Mouse (Mus musculus): ENCODE results near the gene Gtf3a. TPM values are rescaled to one million over a fixed set of nuclear protein-coding genes. Genes with fewer than 3 reads are reported as not detected.
A peak's percentile ranks its signal among the peaks of the same experiment; 100 is the strongest.

Gene Gtf3a
- polyA plus RNA-seq, 1 experiment from 2014 or later, result 98.6 TPM

DNA sequence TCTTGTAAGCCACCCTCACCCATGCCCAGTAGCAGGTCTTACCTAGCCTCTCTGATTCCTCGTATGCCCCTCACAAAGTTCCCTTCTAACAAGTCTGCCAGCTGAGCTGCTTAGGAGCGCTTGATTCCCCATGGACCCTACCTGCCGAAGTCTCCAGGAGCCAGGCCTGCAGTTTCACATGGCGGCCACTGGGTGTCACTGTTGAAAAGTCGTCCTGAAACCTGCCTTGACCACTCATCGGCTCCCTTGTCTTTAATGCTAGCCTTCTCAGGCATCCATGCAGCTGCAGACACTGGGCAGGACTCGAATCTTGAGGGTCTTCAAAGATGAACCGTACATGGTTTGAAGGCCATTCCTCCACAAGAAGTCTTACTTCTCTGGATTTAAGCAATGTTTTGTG lies 34.8 kb downstream of the Gtf3a start:
- WGBS (ENCODE audit: insufficient replicate concordance), result 7% methylated on average over 8 of the region's 8 CpGs
- no peaks in the 10 kb centered on the region for H3K9me3 ChIP-seq (replicated peaks; ENCODE audit: control insufficient read depth, low read length)

DNA sequence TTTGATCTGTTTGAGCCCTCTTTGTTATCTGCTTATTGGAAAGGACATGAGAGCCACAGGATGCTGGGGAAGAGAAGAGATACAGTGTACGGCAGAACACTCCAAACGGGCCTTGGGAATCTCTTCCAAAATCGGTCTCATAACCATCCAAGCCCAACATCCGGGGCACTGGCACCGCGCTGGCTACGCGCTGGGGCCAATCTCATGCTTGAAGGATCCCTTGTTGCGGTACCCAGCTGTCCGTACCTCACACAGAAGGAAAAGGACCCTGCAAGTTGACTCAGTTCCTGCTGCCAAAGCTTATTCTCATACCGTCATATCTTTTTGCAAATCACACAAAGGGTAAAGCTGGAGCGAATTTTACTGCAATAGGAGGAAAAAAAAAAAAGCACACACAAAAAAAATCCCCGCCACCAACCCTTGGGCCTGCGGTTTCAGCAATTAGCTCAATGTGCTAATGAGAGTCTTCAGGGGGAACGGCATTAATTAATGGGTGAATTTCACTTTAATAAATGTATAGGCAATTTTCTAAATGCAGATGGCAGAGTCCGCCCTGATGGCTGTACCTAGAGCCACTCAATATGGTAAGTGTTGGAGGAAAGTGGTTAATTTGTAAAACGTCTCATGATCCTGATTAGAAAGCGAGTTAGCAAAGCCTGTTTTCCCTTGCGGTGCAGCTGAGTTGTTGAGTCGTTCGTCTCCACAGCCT lies 37.4 kb downstream of the Gtf3a start:
- ATAC-seq (replicated peaks; ENCODE audit: insufficient number of reproducible peaks, low FRiP score, low TSS enrichment), result no peak
- no peak overlapping the region for H3K27ac ChIP-seq (ENCODE audit: low read depth, low read length)
- H3K9me3 ChIP-seq (replicated peaks; ENCODE audit: control insufficient read depth, low read length), result no peaks in the 10 kb centered on the region
- 55% methylated on average over 21 of the region's 21 CpGs for WGBS (ENCODE audit: insufficient replicate concordance)
- H3K4me2 ChIP-seq, result peak overlapping the region; percentile 15; the same call in 1 of the 2 replicates
- H3K4me3 ChIP-seq (ENCODE audit: low read depth, low read length), result no peak overlapping the region
- H3K9ac ChIP-seq (ENCODE audit: low read depth, low read length), result no peak overlapping the region
- H3K4me1 ChIP-seq (ENCODE audit: control insufficient read depth, insufficient read depth, low read length), result peaks cover 3% of the 10 kb centered on the region; the same call in 1 of the 2 replicates
- H3K36me3 ChIP-seq (ENCODE audit: control insufficient read depth, insufficient read depth, low read length), result no peaks in the 10 kb centered on the region
- peaks cover 26% of the 10 kb centered on the region for H3K27me3 ChIP-seq (ENCODE audit: control insufficient read depth, insufficient read depth, low read length)

More for the DNA sequence above, 34.8 kb downstream of the Gtf3a start:
- Histone ChIP-seq H3K27me3 (ENCODE audit: control insufficient read depth, insufficient read depth, low read length) (peaks cover 26% of the 10 kb centered on the region), H3K4me1 (ENCODE audit: control insufficient read depth, insufficient read depth, low read length) (no peaks in the 10 kb centered on the region), H3K4me3 (ENCODE audit: low read depth, low read length) (no peak overlapping the region), H3K4me2 (no peak overlapping the region), H3K27ac (ENCODE audit: low read depth, low read length) (no peak overlapping the region), H3K9ac (ENCODE audit: low read depth, low read length) (no peak overlapping the region), H3K36me3 (ENCODE audit: control insufficient read depth, insufficient read depth, low read length) (no peaks in the 10 kb centered on the region)
- ATAC-seq (replicated peaks; ENCODE audit: insufficient number of reproducible peaks, low FRiP score, low TSS enrichment), result no peak

DNA sequence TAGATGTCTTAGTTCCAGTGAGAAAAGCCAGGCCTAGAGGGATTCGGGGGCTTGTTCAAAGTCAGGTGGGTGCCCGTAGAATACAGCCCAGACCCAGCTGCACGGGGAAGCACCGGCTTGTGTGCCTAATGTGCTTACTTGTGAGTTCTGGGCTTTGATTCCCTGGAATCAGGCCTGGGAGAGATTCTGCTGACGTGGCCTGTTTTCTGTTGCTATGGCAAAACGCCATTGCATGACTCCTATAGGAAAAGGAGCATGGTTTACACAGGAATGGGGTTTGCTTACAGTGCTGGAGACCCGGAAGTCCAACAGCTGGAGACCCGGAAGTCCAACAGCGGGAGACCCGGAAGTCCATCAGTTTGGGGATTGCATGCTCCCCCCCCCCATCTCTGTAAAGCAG lies 39.1 kb downstream of the Gtf3a start:
- Histone ChIP-seq H3K36me3 (ENCODE audit: control insufficient read depth, insufficient read depth, low read length) (no peaks in the 10 kb centered on the region), H3K4me1 (ENCODE audit: control insufficient read depth, insufficient read depth, low read length) (peaks cover 3% of the 10 kb centered on the region; the same call in 1 of the 2 replicates), H3K9me3 (replicated peaks; ENCODE audit: control insufficient read depth, low read length) (no peaks in the 10 kb centered on the region), H3K4me2 (no peak overlapping the region), H3K4me3 (ENCODE audit: low read depth, low read length) (no peak overlapping the region), H3K9ac (ENCODE audit: low read depth, low read length) (no peak overlapping the region), H3K27me3 (ENCODE audit: control insufficient read depth, insufficient read depth, low read length) (peaks cover 23% of the 10 kb centered on the region), H3K27ac (ENCODE audit: low read depth, low read length) (no peak overlapping the region)
- WGBS (ENCODE audit: insufficient replicate concordance), result 83% methylated on average over 10 of the region's 10 CpGs
- no peak for ATAC-seq (replicated peaks; ENCODE audit: insufficient number of reproducible peaks, low FRiP score, low TSS enrichment)

DNA sequence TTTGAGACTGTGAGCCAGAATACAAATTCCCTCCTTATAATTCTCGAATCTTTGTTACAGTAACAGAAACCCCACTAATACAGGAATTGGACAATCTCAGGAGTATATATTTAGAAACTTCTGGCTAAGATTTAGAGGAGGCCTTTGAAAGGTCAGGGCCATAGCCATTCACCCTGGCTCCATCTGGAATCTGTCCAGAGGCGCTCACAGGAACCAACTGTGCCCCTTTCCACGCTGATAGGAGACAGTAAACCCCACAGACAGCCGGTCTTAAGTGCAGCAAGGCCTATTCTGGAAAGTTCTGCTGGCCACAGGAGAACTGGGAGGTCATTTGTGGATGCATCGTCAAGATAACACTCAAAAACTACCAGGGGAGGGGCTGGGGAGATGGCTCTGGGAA lies 40.6 kb downstream of the Gtf3a start:
- Histone ChIP-seq H3K36me3 (ENCODE audit: control insufficient read depth, insufficient read depth, low read length) (no peaks in the 10 kb centered on the region), H3K27me3 (ENCODE audit: control insufficient read depth, insufficient read depth, low read length) (peaks cover 16% of the 10 kb centered on the region), H3K4me2 (no peak overlapping the region), H3K4me3 (ENCODE audit: low read depth, low read length) (no peak overlapping the region), H3K4me1 (ENCODE audit: control insufficient read depth, insufficient read depth, low read length) (peaks cover 3% of the 10 kb centered on the region; the same call in 1 of the 2 replicates), H3K9me3 (replicated peaks; ENCODE audit: control insufficient read depth, low read length) (no peaks in the 10 kb centered on the region), H3K9ac (ENCODE audit: low read depth, low read length) (no peak overlapping the region), H3K27ac (ENCODE audit: low read depth, low read length) (no peak overlapping the region)
- WGBS (ENCODE audit: insufficient replicate concordance), result 36% methylated on average over 5 of the region's 5 CpGs
- no peak for ATAC-seq (replicated peaks; ENCODE audit: insufficient number of reproducible peaks, low FRiP score, low TSS enrichment)

DNA sequence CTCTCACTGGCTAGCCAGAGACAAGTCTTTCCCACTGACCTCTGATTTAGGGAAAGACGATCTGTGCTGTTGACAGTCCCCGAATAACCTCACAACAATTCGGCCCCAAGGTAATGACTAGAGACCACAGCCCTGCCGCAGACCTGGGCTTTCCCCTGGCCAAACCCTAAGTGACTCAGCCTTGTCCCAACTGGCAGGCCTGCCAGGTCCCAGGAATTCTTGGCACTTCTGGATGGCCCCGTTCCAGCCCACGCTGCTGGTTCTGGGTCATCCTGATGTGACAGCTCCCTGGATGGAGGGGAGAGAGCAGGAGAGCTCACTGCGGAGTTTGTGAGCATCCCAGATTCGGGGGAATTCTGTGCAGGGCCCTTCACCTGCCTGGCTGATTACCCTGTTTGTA lies 45.1 kb downstream of the Gtf3a start:
- H3K27ac ChIP-seq (ENCODE audit: low read depth, low read length), result no peak overlapping the region
- ATAC-seq (replicated peaks; ENCODE audit: insufficient number of reproducible peaks, low FRiP score, low TSS enrichment), result no peak
- peaks cover 3% of the 10 kb centered on the region; the same call in 1 of the 2 replicates for H3K4me1 ChIP-seq (ENCODE audit: control insufficient read depth, insufficient read depth, low read length)
- H3K4me3 ChIP-seq (ENCODE audit: low read depth, low read length), result no peak overlapping the region
- no peaks in the 10 kb centered on the region for H3K9me3 ChIP-seq (replicated peaks; ENCODE audit: control insufficient read depth, low read length)
- H3K9ac ChIP-seq (ENCODE audit: low read depth, low read length), result no peak overlapping the region
- H3K27me3 ChIP-seq (ENCODE audit: control insufficient read depth, insufficient read depth, low read length), result no peaks in the 10 kb centered on the region
- WGBS (ENCODE audit: insufficient replicate concordance), result 74% methylated on average over 8 of the region's 8 CpGs
- no peaks in the 10 kb centered on the region for H3K36me3 ChIP-seq (ENCODE audit: control insufficient read depth, insufficient read depth, low read length)
- no peak overlapping the region for H3K4me2 ChIP-seq

DNA sequence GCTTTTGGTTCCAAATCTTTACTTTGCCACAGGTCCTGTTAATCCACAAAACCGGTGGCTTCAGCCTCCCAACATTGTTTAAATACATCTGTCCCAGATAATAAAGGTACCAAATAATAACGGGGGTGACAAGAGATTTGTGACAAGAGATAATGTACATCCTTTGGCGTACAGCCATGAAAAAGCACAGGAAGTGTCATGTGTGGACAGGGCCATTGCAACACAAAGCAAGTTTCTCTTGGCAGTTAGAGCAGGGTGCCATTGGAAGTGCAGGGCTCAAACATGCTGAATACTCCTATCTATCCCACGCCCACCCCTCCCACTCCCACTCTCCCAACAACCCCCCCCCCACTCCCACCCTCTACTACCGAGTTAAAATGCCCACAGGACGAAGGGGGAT lies 46.5 kb downstream of the Gtf3a start:
- no peak overlapping the region for H3K4me3 ChIP-seq (ENCODE audit: low read depth, low read length)
- no peak overlapping the region for H3K4me2 ChIP-seq
- no peak overlapping the region for H3K27ac ChIP-seq (ENCODE audit: low read depth, low read length)
- no peak for ATAC-seq (replicated peaks; ENCODE audit: insufficient number of reproducible peaks, low FRiP score, low TSS enrichment)
- H3K9ac ChIP-seq (ENCODE audit: low read depth, low read length), result no peak overlapping the region
- H3K9me3 ChIP-seq (replicated peaks; ENCODE audit: control insufficient read depth, low read length), result peaks cover 3% of the 10 kb centered on the region; the same call in 1 of the 2 replicates
- WGBS (ENCODE audit: insufficient replicate concordance), result 60% methylated on average over 6 of the region's 6 CpGs
- no peaks in the 10 kb centered on the region for H3K27me3 ChIP-seq (ENCODE audit: control insufficient read depth, insufficient read depth, low read length)
- H3K4me1 ChIP-seq (ENCODE audit: control insufficient read depth, insufficient read depth, low read length), result no peaks in the 10 kb centered on the region
- no peaks in the 10 kb centered on the region for H3K36me3 ChIP-seq (ENCODE audit: control insufficient read depth, insufficient read depth, low read length)

DNA sequence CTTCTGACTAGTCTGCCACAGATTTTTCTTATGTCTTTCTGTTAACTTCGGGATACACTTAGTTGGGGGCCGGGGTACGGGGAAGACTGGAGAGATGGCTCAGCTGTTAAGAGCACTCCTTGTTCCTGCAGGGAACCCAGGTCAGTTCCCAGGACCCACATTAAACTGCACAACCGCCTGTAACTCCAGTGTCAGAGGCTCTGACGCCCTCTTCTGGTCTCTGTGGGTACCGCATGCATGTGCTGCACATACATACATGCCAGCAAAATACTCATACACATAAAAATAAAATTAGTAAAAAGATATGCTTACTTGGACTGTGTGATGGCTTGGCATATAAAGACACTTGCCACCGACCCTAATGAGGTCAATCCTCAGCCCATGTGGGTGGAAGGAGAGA lies 48.4 kb downstream of the Gtf3a start:
- Histone ChIP-seq H3K4me3 (ENCODE audit: low read depth, low read length) (no peak overlapping the region), H3K36me3 (ENCODE audit: control insufficient read depth, insufficient read depth, low read length) (no peaks in the 10 kb centered on the region), H3K27ac (ENCODE audit: low read depth, low read length) (no peak overlapping the region), H3K9me3 (replicated peaks; ENCODE audit: control insufficient read depth, low read length) (peaks cover 3% of the 10 kb centered on the region; the same call in 1 of the 2 replicates), H3K4me1 (ENCODE audit: control insufficient read depth, insufficient read depth, low read length) (no peaks in the 10 kb centered on the region), H3K9ac (ENCODE audit: low read depth, low read length) (no peak overlapping the region), H3K27me3 (ENCODE audit: control insufficient read depth, insufficient read depth, low read length) (no peaks in the 10 kb centered on the region), H3K4me2 (no peak overlapping the region)
- 82% methylated on average over 7 of the region's 7 CpGs for WGBS (ENCODE audit: insufficient replicate concordance)
- ATAC-seq (replicated peaks; ENCODE audit: insufficient number of reproducible peaks, low FRiP score, low TSS enrichment), result no peak

DNA sequence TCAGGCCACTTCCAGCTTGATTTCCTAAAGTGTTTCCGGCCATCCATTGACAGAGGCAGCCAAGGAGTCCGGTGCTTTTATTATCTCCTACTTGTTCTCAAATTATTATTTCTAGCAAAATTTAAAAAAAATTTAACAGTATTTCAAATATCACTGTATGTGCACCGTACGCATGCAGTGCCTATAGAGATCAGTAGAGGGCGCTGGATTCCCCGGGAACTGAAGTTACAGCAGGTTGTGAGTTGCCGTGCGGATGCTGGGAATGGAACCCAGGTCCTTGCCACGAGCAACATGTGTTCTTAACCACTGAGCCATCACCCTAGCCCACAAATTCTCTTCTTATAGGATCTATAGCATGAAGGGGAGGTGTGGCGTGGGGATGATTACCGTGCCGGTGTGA lies 50.3 kb downstream of the Gtf3a start:
- Histone ChIP-seq H3K9ac (ENCODE audit: low read depth, low read length) (no peak overlapping the region), H3K9me3 (replicated peaks; ENCODE audit: control insufficient read depth, low read length) (peaks cover 8% of the 10 kb centered on the region), H3K36me3 (ENCODE audit: control insufficient read depth, insufficient read depth, low read length) (no peaks in the 10 kb centered on the region), H3K4me3 (ENCODE audit: low read depth, low read length) (no peak overlapping the region), H3K27me3 (ENCODE audit: control insufficient read depth, insufficient read depth, low read length) (no peaks in the 10 kb centered on the region), H3K27ac (ENCODE audit: low read depth, low read length) (no peak overlapping the region), H3K4me1 (ENCODE audit: control insufficient read depth, insufficient read depth, low read length) (no peaks in the 10 kb centered on the region), H3K4me2 (no peak overlapping the region)
- WGBS (ENCODE audit: insufficient replicate concordance), result 89% methylated on average over 12 of the region's 12 CpGs
- no peak for ATAC-seq (replicated peaks; ENCODE audit: insufficient number of reproducible peaks, low FRiP score, low TSS enrichment)

DNA sequence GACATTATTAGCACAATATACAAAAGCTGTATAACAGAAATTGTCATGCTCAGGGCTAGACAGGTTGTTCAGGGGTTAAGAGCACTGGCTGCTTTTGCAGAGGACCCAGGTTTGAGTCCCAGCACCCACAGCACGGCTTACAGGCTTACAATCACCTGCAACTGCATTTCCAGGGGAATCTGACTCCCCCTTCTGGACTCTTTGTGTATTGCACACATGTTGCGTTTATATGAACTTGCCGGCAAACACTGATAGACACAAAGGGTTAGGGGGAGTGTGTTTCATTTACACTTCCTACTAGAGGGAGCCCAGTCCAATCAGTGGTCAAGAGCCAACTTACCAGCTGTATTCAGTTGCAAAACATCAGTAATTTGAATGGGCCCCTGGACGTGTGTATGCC lies 52.9 kb downstream of the Gtf3a start:
- no peak overlapping the region for H3K9ac ChIP-seq (ENCODE audit: low read depth, low read length)
- ATAC-seq (replicated peaks; ENCODE audit: insufficient number of reproducible peaks, low FRiP score, low TSS enrichment), result no peak
- no peaks in the 10 kb centered on the region for H3K4me1 ChIP-seq (ENCODE audit: control insufficient read depth, insufficient read depth, low read length)
- WGBS (ENCODE audit: insufficient replicate concordance), result 78% methylated on average over 4 of the region's 4 CpGs
- H3K4me3 ChIP-seq (ENCODE audit: low read depth, low read length), result no peak overlapping the region
- H3K4me2 ChIP-seq, result no peak overlapping the region
- no peaks in the 10 kb centered on the region for H3K36me3 ChIP-seq (ENCODE audit: control insufficient read depth, insufficient read depth, low read length)
- no peaks in the 10 kb centered on the region for H3K27me3 ChIP-seq (ENCODE audit: control insufficient read depth, insufficient read depth, low read length)
- H3K27ac ChIP-seq (ENCODE audit: low read depth, low read length), result no peak overlapping the region
- peaks cover 8% of the 10 kb centered on the region for H3K9me3 ChIP-seq (replicated peaks; ENCODE audit: control insufficient read depth, low read length)
